Mouse (Mus musculus): ENCODE measurements around the gene Atp6v1e2. TPM values are rescaled to one million over a fixed set of nuclear protein-coding genes. Genes with fewer than 3 reads are reported as not detected.

The Atp6v1e2 gene
- polyA plus RNA-seq, 1 experiment from 2014 or later: not detected

DNA sequence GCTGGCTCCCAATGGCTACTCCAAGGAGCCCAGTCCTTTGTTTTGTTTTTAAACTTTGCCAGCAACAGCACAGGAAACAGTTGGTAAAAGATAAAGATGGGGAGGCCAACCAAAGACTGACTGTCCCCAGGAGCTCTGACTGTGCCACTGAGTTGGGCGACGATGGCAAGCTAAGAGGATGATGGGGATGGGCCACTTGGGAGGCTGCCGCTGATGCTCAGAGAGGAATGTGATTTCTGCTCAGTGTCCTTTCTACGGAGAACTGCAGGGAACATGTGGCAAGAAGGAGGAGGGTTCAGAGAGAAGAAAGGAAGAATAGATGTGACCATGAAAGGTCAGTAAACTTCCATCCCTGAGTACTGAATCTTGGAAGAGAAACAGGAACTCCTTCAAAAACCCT is 52.5 kb downstream of the Atp6v1e2 start:
- Histone ChIP-seq H3K9me3 (ENCODE audit: control insufficient read depth, low read length) (no peaks in the 10 kb centered on the region), H3K36me3 (ENCODE audit: control insufficient read depth, insufficient read depth, low read length) (no peaks in the 10 kb centered on the region), H3K27me3 (replicated peaks; ENCODE audit: control insufficient read depth, insufficient read depth, low read length) (no peaks in the 10 kb centered on the region), H3K27ac (ENCODE audit: low read depth, low read length) (no peak overlapping the region), H3K4me2 (no peak overlapping the region), H3K9ac (ENCODE audit: low read depth, low read length) (no peak overlapping the region), H3K4me1 (replicated peaks; ENCODE audit: control insufficient read depth, insufficient read depth, low read length) (no peaks in the 10 kb centered on the region), H3K4me3 (ENCODE audit: low read depth, low read length) (no peak overlapping the region)
- WGBS: 70% methylated on average over 4 of the region's 4 CpGs
- no peak for DNase-seq (ENCODE audit: low spot score)
- ATAC-seq (replicated peaks; ENCODE audit: low FRiP score): no peak

Other genes starting within 250 kb of the Atp6v1e2 start
- 7.3 and 8.1 TPM in 2 replicates for gene Epas1, start 194.2 kb downstream of the Atp6v1e2 start, polyA plus RNA-seq (2014; fragmentation: Nextera tagmentation; extraction: Ambion mirVana)
- not detected in 2 replicates for gene Tmem247, start 30.5 kb downstream of the Atp6v1e2 start, polyA plus RNA-seq (2014; fragmentation: Nextera tagmentation; extraction: Ambion mirVana)
- gene Rhoq, start 15.2 kb upstream of the Atp6v1e2 start, polyA plus RNA-seq (2014; fragmentation: Nextera tagmentation; extraction: Ambion mirVana): 5.2 and 6.5 TPM in 2 replicates
- gene Pigf, start 77.5 kb upstream of the Atp6v1e2 start, polyA plus RNA-seq (2014; fragmentation: Nextera tagmentation; extraction: Ambion mirVana): 30.7 and 31.3 TPM in 2 replicates
- 98.6 and 105 TPM in 2 replicates for gene Cript, start 77.7 kb upstream of the Atp6v1e2 start, polyA plus RNA-seq (2014; fragmentation: Nextera tagmentation; extraction: Ambion mirVana)
- gene Socs5, start 159.8 kb upstream of the Atp6v1e2 start, polyA plus RNA-seq (2014; fragmentation: Nextera tagmentation; extraction: Ambion mirVana): 7.1 and 7.9 TPM in 2 replicates

All from liver, embryonic 11.5 days (tissue).